Mouse (Mus musculus) cerebellum, adult 8-10 months (tissue): ENCODE data around the gene Lypd6.

Source experiments
- DNase-seq: peaks from one replicate; pipeline ENCODE4 v3.0.0; 2022

Lypd6 gene

GRCm38 (mm10) chr2:50066246-50066967 lies at the start of gene Lypd6:
Gene Lypd6, plus strand, starts transcription at chr2:50066429.
- DNase-seq = no peak

GRCm38 (mm10) chr2:50019477-50019876 lies 46.8 kb upstream of the Lypd6 start:
- DNase-seq = no peak

DNA sequence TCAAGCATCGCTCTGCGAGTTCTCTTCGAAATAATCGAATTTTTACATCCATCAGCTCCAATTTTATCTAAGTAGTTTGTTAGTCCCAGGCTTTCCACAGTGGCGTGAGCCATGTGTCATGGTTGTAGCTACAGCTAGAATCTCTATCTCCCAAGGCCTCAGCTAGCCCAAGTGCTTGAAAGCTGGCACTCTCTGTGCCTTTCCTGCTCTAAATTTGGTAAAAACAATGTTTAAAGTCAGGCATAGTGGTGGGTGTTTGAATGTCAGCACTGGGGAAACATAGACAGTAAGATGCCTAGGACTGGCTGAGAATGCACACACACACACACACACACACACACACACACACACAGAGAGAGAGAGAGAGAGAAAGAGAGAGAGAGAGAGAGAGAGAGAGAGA lies 40.7 kb upstream of the Lypd6 start:
- no peak for DNase-seq

DNA sequence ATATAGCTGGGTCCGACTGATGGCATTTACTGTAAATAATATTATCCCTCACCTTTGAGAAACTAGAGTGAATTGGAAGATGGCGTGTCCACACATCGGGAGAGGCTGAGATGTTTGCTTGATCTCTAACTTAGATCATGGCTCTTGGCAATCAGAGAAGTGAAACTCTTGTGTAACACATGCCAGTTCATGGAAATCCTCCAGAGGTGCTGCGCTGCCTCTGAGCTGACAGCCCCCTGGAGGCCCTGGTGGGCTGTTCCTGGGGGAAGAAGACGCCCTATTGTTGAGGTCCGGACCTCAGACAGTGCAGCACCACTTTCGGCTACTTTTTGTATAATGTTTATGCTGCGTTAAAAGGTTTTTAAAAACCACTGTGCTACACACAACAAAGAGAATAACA lies 37.3 kb upstream of the Lypd6 start:
- no peak for DNase-seq

DNA sequence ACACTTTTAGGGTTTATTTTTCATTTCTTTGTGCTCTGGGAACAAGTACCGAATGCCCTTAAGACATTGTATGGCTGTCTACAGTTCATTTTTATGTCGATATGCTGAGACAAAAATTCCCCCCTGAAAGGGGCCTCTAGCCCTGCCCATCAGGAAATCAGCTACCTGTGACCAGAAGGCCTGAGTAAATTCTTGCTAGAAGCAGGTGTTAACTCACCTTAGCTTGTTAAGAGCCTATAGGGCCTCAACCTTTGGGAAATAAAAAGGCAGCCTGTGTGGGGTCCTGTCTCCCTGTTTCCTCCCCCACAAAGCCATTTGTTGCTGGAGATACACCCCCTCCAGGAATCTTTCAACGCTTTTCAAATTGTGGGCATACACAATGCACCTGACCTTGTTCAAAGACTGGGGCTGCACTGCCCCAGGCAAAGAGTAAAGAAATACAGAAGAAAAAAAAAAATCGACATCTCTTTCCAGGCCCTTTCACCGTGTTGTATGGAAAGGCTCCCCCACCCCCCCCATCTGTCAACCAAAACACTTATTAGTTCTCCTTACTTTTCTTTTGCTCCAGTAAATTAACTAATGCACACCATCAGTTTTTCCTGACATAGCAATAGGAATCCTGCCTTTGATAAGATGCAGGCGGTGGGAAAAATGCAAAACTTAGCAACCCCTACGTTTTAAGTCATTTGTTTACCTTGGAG lies 21.9 kb upstream of the Lypd6 start:
- no peak for DNase-seq

DNA sequence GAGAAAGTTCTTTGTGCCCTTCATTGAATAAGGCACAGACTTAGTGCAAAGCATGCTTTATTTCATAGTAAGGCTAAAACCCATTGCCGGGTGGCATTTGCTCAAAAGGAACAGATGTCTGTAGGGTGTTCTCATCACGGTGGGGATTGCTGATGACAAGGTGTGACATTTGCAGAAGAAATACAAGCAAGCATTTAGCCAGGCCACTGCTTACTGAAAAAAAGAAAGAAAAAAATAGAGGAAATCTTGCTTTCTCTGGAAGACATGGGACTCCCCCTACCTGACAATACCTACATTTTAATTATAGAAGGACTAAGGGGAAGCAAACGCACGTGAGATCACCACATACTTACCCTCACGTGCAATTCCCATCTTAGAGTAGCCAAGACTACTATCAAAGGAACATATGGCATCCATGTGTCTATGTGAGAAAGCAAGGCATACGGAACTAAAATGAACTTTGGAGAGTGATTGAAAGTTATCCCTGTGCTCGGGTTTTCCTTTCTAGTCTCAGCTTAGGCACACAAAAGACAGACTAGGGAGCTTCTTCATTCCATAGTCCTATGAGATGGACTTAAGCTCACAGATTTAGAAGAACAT lies 21.3 kb upstream of the Lypd6 start:
- no peak for DNase-seq

- DNase-seq = no peak
These were observed 20.4 kb upstream of the Lypd6 start for GRCm38 (mm10) chr2:50045841-50046240.

GRCm38 (mm10) chr2:50048442-50048841 lies 17.8 kb upstream of the Lypd6 start:
- no peak for DNase-seq

- no peak for DNase-seq
These were observed 12.3 kb upstream of the Lypd6 start for GRCm38 (mm10) chr2:50053893-50054292.

DNA sequence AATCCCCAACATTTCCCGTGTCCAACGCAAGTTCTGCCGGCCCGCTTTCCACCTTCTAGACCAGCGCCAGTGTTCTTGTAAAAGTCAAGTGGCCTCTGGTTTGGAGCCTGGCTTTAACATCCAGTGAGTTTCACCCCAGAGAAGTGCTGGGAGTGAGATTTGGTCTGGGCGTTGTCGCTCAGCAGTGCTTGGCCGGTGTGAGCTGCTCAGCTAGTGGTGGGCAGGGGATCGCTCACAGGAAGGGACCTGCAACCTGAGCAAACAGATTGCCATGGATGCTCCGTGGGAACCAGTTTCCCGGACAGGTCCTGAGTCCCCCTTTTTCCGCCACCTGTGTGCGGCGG lies 355 bp upstream of the Lypd6 start:
- DNase-seq = no peak

DNA sequence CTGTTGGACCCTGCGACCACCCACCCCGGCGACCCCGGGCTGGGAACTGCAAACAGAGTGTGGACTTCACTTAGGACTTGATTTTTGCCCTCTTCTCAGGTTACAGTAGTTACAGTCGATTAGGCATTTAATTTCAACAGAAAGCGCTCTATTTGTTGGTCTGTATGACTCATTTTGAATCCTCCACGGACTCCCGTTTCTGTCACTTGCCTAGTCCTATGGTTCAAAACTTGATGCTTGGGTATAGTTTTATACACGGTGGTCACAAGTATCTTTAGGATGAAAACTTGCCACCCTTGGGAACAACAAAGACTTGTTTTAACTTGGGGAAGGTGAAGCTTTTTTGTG lies 713 bp downstream of the Lypd6 start:
- no peak for DNase-seq

- DNase-seq = no peak
These were observed 3.5 kb downstream of the Lypd6 start for GRCm38 (mm10) chr2:50069571-50070295.

DNA sequence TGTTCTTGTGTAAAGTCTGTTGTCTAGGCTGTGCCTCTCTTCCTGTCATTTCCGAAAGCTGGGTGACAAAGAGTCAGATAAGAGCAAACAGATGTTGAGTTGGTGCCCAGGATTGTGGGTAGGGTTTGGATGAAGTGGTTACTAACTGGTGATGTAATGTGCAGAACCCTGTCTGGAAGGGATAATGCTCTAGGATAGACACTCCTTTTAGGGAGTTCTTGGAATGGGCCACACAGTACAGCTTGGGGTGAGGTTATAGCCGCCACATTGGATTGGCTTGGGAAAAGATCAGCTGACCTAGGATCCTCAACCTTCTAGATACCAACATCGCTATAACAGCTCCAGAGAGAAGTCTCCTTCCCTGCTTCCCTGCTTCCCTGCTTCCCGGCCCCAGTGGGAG lies 5.9 kb downstream of the Lypd6 start:
- DNase-seq = no peak

DNA sequence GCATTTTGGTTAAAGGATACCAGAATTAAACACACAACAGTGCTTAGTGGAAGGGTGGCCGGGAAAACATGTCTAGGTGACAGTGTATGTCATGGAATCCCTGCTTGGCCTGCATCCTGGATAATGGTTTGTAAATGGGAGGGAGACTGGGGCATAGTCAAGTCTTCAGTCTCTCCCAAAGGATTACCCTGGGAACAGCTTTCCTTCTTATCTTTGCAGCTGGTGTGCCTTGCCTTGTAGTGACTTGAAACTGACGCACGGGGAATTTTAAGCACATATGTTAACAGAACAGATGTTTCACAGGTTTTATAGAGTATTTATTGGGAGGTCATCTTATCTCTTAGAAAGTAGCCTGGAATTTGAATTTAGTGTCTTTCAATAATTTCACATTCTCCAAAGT lies 18.5 kb downstream of the Lypd6 start:
- no peak for DNase-seq

GRCm38 (mm10) chr2:50087761-50088160 lies 21.5 kb downstream of the Lypd6 start:
- DNase-seq = no peak

DNA sequence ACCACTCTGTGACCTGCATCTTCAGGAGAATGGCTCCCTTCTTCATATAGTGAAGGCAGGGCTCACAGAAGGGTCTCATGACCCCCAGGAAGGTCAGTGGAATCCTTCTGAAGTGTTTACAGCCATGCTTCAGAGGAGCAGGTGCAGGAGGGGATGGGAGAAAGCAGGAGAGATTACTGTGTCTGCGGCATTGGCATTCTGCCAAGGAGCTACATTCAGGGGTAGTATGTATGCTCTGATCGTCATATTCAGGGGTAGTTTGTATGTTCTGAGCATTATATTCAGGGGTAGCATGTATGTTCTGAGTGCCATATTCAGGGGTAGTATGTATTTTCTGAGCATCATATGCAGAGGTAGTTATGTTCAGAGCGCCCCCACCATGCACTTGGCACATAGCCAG lies 30.1 kb downstream of the Lypd6 start:
- DNase-seq = no peak

DNA sequence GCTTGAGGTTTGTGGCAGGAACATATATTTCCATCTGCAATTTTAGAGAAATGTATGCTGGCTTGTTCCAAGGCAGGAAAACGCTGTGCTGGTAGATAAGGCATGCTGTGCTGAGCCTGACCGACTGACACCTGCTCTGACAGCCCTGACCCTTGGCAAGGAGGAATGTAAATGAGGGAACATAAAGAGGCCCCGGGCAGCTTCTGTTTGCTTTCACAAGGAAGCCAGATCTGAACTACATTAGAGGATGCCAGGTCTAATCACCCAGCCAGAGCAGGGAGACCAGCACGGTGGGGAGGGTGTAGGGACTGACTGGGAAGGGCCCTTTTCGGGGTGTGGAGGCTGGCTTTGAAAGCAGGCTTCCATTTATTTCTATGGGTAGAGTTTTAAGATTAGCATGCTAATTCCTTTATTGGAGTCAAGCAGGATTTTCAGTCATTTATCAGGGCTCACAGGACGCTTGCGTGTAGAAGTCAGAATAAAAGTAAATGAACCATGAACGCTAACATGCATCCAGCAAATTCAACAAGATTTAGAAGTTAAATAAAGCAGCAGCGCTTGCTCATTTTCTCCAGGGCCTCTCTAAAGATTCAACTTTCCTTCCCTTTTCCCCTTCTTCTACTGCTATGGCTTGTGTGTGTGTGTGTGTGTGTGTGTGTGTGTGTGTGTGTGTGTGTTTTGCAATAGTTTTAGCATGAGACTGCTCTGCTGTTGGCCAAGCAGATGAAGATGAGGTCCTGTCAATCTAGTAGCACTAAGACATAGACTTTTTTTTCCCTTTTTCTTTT lies 34.3 kb downstream of the Lypd6 start:
- no peak for DNase-seq

GRCm38 (mm10) chr2:50101152-50101450 lies 34.9 kb downstream of the Lypd6 start:
- no peak for DNase-seq

DNA sequence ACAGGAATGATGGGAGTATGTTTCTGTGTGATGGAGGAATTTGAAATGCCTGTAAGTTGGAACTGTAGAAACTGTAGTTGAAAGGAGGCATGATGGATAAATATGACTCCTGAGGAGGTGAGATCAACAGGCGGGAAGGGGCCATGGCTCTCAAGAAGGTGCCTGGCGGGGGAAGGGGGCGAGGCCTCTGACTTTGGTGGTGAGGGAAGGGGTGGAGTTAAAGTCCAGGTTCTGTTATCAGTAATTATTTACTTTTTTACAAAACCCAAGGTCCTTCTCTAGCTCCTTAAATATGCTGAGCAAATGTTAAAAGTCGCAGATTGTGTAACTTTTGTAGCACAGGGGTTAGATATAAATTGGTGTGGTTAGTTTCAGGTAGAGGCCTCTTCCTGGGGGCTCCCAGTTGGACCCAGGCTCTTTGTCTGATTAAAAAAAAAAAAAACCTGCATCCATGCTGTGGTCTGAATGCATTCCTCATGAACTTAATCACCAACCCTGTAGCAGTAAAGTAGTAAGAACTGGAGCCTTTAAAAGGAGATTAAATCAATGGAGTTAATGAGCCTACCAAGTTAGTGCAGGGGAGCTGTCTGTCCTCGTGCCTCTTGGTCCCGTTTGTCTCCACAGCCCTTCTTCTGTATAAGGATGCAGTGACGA lies 37.7 kb downstream of the Lypd6 start:
- DNase-seq = no peak

GRCm38 (mm10) chr2:50105590-50105989 lies 39.4 kb downstream of the Lypd6 start:
- no peak for DNase-seq

DNA sequence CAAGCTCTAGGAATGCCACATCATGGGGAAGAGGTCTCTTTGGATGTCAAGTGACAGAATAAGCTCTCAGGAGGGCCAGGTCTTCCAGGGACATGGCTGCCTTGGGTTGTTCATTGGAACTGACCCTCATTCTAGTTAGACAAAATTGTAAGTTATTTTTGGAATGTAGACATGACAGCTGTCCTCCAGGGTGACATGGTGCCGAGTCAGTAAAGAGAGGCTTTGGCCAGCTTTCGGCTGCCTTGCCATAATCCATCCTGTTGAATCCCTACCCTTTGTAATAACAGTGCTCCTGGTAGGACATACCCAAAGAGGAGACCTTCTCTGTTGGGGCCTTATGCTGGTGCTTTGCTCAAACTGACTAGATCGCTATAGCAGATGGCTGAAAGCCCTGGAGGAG lies 39.8 kb downstream of the Lypd6 start:
- no peak for DNase-seq

GRCm38 (mm10) chr2:50106879-50107278 lies 40.6 kb downstream of the Lypd6 start:
- DNase-seq = no peak

DNA sequence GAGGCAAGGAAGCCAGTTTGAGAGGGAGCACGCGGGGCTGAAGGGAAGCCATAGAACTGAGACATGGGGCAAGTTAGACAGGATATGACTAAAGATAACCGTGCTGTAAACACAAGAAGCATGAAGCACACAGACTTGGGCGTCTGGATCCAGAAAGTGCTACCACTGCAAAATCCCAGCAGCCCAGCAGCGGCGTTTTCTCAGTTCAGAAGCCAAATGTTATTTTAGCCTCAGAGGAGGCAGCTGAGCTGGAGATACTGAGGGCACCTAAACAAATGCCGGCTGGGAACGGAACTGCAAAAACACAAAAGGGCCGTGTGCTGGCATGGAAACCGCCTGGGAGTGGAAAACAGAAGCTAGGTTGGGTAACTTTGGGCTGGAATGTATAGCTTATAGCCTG lies 43.9 kb downstream of the Lypd6 start:
- no peak for DNase-seq
